Comparison of ENCODE assay signal across 26 mouse cellular contexts in genomic region chr4:148714064-148714463, GRCm38 (mm10).
DNase-seq lines count a peak whose midpoint lies in the region; ATAC-seq and TF ChIP-seq lines count a peak whose summit lies in the region.
"Had no signal": no experiment of that assay in that cellular context is flagged by ENCODE, and none has a peak within 500 bp of the region (broad histone marks: within the 10 kb centered on the region; RNA-seq: fewer than 3 reads in every experiment).

No protein-coding gene starts in this region.

- no peak for ATAC-seq in hindbrain, embryonic 11.5 days (ENCODE audit: low FRiP score)
- ATAC-seq in hindbrain, embryonic 14.5 days (ENCODE audit: low FRiP score): no peak
- no peak for ATAC-seq in heart, embryonic 12.5 days (ENCODE audit: insufficient number of reproducible peaks, low FRiP score)
- ATAC-seq: activated CD4-positive, CD25-positive, alpha-beta regulatory T cell, adult 4 months; liver, embryonic 12.5 days had no signal

- peaks cover 59% of the 10 kb centered on the region for H3K27me3 ChIP-seq in hindbrain, embryonic 10.5 days (ENCODE audit: insufficient read depth, poor library complexity, severe bottlenecking)
- no peaks in the 10 kb centered on the region for H3K27me3 ChIP-seq in hindbrain, embryonic 11.5 days (ENCODE audit: control insufficient read depth, insufficient read depth, low read length)
- no peaks in the 10 kb centered on the region for H3K27me3 ChIP-seq in hindbrain, embryonic 14.5 days (ENCODE audit: control insufficient read depth, insufficient read depth, low read length)
- no peaks in the 10 kb centered on the region for H3K27me3 ChIP-seq in small intestine, adult 2 months (ENCODE audit: control insufficient read depth, insufficient read depth, low read length)
- peaks cover 47% of the 10 kb centered on the region for H3K27me3 ChIP-seq in heart, embryonic 12.5 days (replicated peaks)

- DNase-seq in hindbrain, embryonic 10.5 days (ENCODE audit: low spot score): no peak
- no peak for DNase-seq in hindbrain, embryonic 11.5 days (ENCODE audit: low spot score)
- DNase-seq in brain, embryonic 14.5 days (ENCODE audit: low read depth): peak; percentile 51
- DNase-seq in hindbrain, embryonic 14.5 days (ENCODE audit: low spot score): no peak
- no peak for DNase-seq in heart, adult 11 months
- DNase-seq: adrenal gland, adult 8-10 months; B cell, adult 2 months; cerebellum, adult 2 months; cerebellum, postnatal 25 days; gastrocnemius, postnatal 36 days; heart, postnatal 10 days; kidney, adult 18-20 months; kidney, postnatal 4 days; lung, adult 18-20 months; lung, postnatal 14 days; retina, postnatal 1 day; right cerebral cortex, postnatal 25 days; thymus, postnatal 25 days had no signal

- no peaks in the 10 kb centered on the region for H3K9me3 ChIP-seq in hindbrain, embryonic 10.5 days
- H3K9me3 ChIP-seq in hindbrain, embryonic 11.5 days (ENCODE audit: control insufficient read depth, low read length): no peaks in the 10 kb centered on the region
- H3K9me3 ChIP-seq in hindbrain, embryonic 14.5 days (ENCODE audit: control insufficient read depth, low read length): no peaks in the 10 kb centered on the region
- no peaks in the 10 kb centered on the region for H3K9me3 ChIP-seq in heart, embryonic 12.5 days (replicated peaks)
- H3K9me3 ChIP-seq: limb, embryonic 13.5 days; liver, embryonic 12.5 days; midbrain, embryonic 12.5 days had no signal

- no peak for TF ChIP-seq POLR2A in brain, embryonic 14.5 days (IDR thresholded peaks at IDR 0.05; ENCODE audit: borderline replicate concordance, extremely low read depth, insufficient read depth, insufficient read length, poor library complexity, severe bottlenecking)
- no peak for TF ChIP-seq POLR2A in small intestine, adult 2 months (IDR thresholded peaks at IDR 0.05; ENCODE audit: low read depth, low read length)

- WGBS in hindbrain, embryonic 10.5 days: 80% methylated on average over 8 of the region's 8 CpGs
- 58% methylated on average over 8 of the region's 8 CpGs for WGBS in hindbrain, embryonic 11.5 days
- 44% methylated on average over 8 of the region's 8 CpGs for WGBS in hindbrain, embryonic 14.5 days
- 75% methylated on average over 8 of the region's 8 CpGs for WGBS in small intestine, adult 2 months
- 70% methylated on average over 8 of the region's 8 CpGs for WGBS in heart, embryonic 12.5 days

- H3K27ac ChIP-seq in hindbrain, embryonic 10.5 days: 0 out of 2 replicates have a peak overlapping the region, but pooled peaks have one; percentile 36
- no peak overlapping the region for H3K27ac ChIP-seq in hindbrain, embryonic 11.5 days (ENCODE audit: low read depth, low read length)
- peak overlapping the region; percentile 56; the same call in 1 of the 2 replicates for H3K27ac ChIP-seq in hindbrain, embryonic 14.5 days
- H3K27ac ChIP-seq in small intestine, adult 2 months (ENCODE audit: insufficient read depth, low read depth, low read length): peak overlapping the region; percentile 63; the same call in 1 of the 2 replicates
- no peak overlapping the region for H3K27ac ChIP-seq in heart, embryonic 12.5 days (ENCODE audit: poor library complexity, severe bottlenecking)
- H3K27ac ChIP-seq: left cerebral cortex, adult 2 months; limb, embryonic 13.5 days; liver, embryonic 12.5 days; midbrain, embryonic 12.5 days had no signal

- H3K4me2 ChIP-seq in hindbrain, embryonic 11.5 days (replicated peaks; ENCODE audit: low read depth, low read length): no peak overlapping the region
- no peak overlapping the region for H3K4me2 ChIP-seq in hindbrain, embryonic 14.5 days (replicated peaks)
- no peak overlapping the region for H3K4me2 ChIP-seq in heart, embryonic 12.5 days
- H3K4me2 ChIP-seq: heart, embryonic 11.5 days; limb, embryonic 13.5 days; liver, embryonic 12.5 days; midbrain, embryonic 12.5 days had no signal

- no peak overlapping the region for H3K9ac ChIP-seq in hindbrain, embryonic 11.5 days (ENCODE audit: low read depth, low read length)
- H3K9ac ChIP-seq in hindbrain, embryonic 14.5 days: no peak overlapping the region
- no peak overlapping the region for H3K9ac ChIP-seq in heart, embryonic 12.5 days
- H3K9ac ChIP-seq: limb, embryonic 13.5 days; liver, embryonic 12.5 days; midbrain, embryonic 12.5 days had no signal

- no peak for TF ChIP-seq CTCF in brain, embryonic 14.5 days (IDR thresholded peaks at IDR 0.05; ENCODE audit: borderline replicate concordance, extremely low read depth, insufficient read depth, insufficient read length)
- no peak for TF ChIP-seq CTCF in small intestine, adult 2 months (IDR thresholded peaks at IDR 0.05; ENCODE audit: extremely low read depth, insufficient read length, insufficient replicate concordance, low read depth, low read length)

- H3K4me3 ChIP-seq in hindbrain, embryonic 10.5 days: no peak overlapping the region
- no peak overlapping the region for H3K4me3 ChIP-seq in hindbrain, embryonic 11.5 days (ENCODE audit: low read depth, low read length)
- no peak overlapping the region for H3K4me3 ChIP-seq in hindbrain, embryonic 14.5 days (replicated peaks; ENCODE audit: low read length)
- H3K4me3 ChIP-seq in small intestine, adult 2 months (ENCODE audit: low read depth, low read length): no peak overlapping the region
- H3K4me3 ChIP-seq in heart, embryonic 12.5 days: no peak overlapping the region
- H3K4me3 ChIP-seq: left cerebral cortex, adult 2 months; limb, embryonic 13.5 days; liver, embryonic 12.5 days; midbrain, embryonic 12.5 days had no signal

- peaks cover 61% of the 10 kb centered on the region for H3K4me1 ChIP-seq in hindbrain, embryonic 10.5 days (replicated peaks)
- peaks cover 21% of the 10 kb centered on the region for H3K4me1 ChIP-seq in hindbrain, embryonic 11.5 days (replicated peaks; ENCODE audit: control insufficient read depth, insufficient read depth, low read length)
- peaks cover 10% of the 10 kb centered on the region for H3K4me1 ChIP-seq in hindbrain, embryonic 14.5 days (replicated peaks; ENCODE audit: control insufficient read depth, insufficient read depth, low read length)
- peaks cover 32% of the 10 kb centered on the region for H3K4me1 ChIP-seq in small intestine, adult 2 months (ENCODE audit: control insufficient read depth, insufficient read depth, insufficient read length, low read length)
- peaks cover 14% of the 10 kb centered on the region; the same call in 1 of the 2 replicates for H3K4me1 ChIP-seq in heart, embryonic 12.5 days (replicated peaks)
- H3K4me1 ChIP-seq: liver, embryonic 12.5 days had no signal

- H3K36me3 ChIP-seq in hindbrain, embryonic 10.5 days: no peaks in the 10 kb centered on the region
- H3K36me3 ChIP-seq in hindbrain, embryonic 11.5 days (ENCODE audit: control insufficient read depth, insufficient read depth, low read length): no peaks in the 10 kb centered on the region
- H3K36me3 ChIP-seq in hindbrain, embryonic 14.5 days (replicated peaks; ENCODE audit: control insufficient read depth, insufficient read depth): no peaks in the 10 kb centered on the region
- H3K36me3 ChIP-seq in small intestine, adult 2 months (ENCODE audit: control insufficient read depth, insufficient read depth, low read length): no peaks in the 10 kb centered on the region
- H3K36me3 ChIP-seq in heart, embryonic 12.5 days: no peaks in the 10 kb centered on the region
- H3K36me3 ChIP-seq: limb, embryonic 13.5 days; liver, embryonic 12.5 days; midbrain, embryonic 12.5 days had no signal

Comparison
In these comparisons a context has a peak if more than half of its experiments do, and no peak if none do; other contexts are left out.
1. H3K27ac ChIP-seq: peak in hindbrain, embryonic 10.5 days (single experiment), hindbrain, embryonic 14.5 days (single experiment) and small intestine, adult 2 months (single experiment); none in hindbrain, embryonic 11.5 days (single experiment) and heart, embryonic 12.5 days (single experiment).